Mouse (Mus musculus): ENCODE results near the gene Sipa1l3. TPM values are rescaled to one million over a fixed set of nuclear protein-coding genes. Genes with fewer than 3 reads are reported as not detected.
A peak's percentile ranks its signal among the peaks of the same experiment; 100 is the strongest.

The Sipa1l3 gene
- total RNA-seq, 2 experiments from 2014 or later, result 13.8 to 17.7 TPM

- no peak for DNase-seq
These were observed 107.1 kb downstream of the Sipa1l3 start for GRCm38 (mm10) chr7:29411216-29411816.

DNA sequence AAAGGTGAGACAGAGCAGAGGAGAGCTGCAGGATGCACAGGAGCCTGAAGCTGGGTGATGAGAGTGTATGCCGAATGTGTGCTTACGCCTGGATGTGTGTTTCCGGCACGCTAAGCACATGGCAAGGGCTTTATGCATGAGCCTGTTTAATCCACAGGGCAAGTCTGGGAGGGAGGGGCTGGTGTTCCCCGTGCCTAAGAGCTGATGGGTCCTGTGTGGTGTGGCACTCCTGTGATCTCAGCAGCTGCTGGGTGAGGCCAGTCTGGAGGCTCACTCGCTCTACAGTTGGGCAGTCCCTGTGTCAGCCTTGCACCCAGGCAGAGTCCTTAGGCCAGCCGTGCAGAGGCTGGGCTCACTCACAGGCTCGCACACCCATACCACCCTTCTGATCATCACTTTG lies 108.0 kb downstream of the Sipa1l3 start:
- DNase-seq, result no peak

DNA sequence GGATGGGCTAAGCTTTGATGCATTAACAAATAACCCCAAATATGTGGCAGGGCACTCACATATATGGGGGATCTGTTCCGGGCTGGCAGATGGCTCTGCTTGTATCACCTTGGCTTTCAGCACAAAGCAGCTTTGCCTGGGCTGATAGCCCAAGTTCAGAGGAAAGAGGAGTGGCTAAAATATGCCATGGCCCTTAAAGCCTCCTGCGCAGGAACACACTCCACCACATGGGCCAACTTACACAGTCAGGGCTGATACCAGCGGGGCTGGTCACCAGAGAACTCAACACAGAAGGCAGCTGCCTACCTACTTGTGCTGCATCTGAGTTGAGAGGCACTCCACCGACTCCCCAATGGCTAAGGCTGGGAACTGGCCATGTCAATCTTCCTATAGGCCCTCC lies 111.6 kb downstream of the Sipa1l3 start:
- no peak for DNase-seq

GRCm38 (mm10) chr7:29404126-29404525 lies 114.3 kb downstream of the Sipa1l3 start:
- no peak for DNase-seq

DNA sequence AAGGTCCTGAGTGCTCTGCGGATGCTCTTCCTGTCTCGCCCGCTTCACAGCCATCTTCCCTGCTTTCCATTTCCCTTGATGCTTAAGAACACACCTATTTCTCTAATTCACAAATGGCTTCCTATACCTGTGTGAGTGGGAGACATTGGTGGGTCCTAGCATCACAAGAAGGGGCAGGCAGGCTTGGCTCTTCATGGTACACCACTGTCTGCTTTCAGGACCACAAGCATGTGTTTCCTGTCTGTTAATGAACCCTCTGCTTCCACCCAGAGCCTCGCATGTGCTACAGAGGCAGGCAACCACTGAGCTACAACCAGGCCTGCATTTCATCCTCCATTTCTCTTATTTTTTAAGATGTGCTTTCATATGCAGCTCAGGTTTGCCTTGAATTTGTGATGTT lies 116.4 kb downstream of the Sipa1l3 start:
- DNase-seq, result no peak

- DNase-seq, result no peak
These were observed 118.0 kb downstream of the Sipa1l3 start for GRCm38 (mm10) chr7:29400451-29400850.

GRCm38 (mm10) chr7:29399056-29399455 lies 119.4 kb downstream of the Sipa1l3 start:
- DNase-seq, result no peak

DNA sequence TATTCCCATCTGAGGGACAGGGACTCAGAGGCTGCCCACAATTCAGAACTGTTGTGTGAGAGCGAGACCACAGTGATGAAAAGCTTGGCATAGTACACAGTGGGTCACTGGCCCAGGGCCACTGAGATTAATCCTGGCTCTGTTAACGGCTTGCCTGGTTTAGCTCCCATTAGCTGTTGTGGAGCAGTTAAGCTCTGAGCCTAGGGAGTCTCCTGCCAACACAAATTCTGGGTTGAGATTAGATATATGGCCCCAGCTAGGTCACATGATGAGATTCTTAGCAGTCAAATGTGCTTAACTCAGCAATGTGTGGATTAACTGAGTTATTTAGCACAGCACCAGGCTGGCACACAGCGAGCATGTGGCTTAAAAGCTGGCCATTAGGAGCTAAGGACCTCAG lies 121.0 kb downstream of the Sipa1l3 start:
- DNase-seq, result peak; percentile 39

GRCm38 (mm10) chr7:29396943-29397340 lies 121.5 kb downstream of the Sipa1l3 start:
- DNase-seq, result no peak

DNA sequence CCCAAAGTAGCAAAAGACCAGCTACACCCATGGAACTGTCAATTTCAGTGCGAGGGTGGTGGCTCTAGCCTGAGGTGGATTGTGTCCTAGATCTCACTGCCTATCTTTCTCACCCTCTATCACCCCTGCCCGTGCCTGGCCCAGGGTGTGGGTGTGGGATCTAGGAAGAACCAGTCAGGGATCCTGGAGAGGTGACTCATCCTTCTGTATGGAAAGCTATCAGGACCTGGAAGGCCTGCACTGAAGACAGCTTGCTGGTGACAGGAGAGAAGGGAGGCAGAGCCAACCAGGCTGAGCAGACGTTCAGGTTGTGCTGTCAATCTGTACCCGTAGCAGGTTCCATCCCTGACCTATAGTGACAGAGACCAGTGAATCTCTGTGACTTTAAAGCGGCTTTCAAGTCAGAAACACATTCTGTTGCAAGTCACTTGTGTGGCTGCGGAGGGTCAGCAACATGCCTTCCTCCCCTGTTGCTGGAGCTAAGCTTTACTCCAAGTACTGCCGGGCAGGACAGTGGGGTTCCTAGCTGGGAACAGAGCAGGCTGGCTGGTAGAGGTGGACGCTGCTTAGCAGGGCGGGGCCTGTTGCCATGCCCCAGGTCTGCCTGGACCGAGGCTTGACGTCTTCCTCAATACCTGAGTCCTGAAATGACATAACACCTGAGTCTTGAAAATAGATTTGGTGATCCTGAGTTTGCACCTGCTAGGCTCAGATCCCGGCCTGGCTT lies 122.1 kb downstream of the Sipa1l3 start:
- DNase-seq, result no peak

DNA sequence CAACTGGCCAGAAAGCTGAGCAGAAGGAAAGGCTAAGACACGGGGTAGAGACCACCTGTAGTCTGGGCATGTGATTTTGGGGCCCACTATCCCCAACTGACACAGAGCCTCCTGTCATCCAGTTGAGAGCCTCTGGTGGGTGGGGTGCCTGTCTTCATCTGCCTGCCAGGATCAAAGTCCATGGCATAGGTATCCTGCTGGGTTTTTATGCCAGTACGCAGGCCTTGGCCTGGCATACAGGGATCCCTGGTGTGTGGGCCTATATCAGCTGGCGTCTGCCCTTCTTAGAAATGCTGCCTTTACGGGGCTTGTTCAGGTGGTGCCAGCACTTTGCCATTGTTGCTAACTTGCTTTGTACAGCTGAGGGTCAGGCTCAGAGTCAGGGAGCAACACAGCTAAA lies 123.3 kb downstream of the Sipa1l3 start:
- DNase-seq, result no peak

- no peak for DNase-seq
These were observed 125.1 kb downstream of the Sipa1l3 start for GRCm38 (mm10) chr7:29393292-29393691.

DNA sequence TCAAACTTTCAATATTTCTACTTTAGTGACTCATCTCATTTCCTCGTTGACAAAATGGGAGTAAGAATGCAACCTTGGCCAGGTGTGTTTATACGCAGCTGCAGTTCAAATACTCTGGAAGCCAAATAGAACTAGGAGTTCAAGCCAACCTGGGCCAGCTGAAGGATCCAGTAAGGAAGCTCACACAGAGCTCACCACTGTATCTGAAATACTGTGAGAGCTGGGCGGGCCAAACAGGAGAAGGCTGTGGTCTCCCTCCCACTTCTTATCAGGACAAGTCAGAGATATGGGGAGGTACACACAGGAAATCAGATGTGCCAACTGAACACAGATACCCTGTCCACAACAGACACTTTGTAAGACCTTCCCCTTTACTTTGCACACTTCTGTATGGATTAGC lies 125.6 kb downstream of the Sipa1l3 start:
- DNase-seq, result no peak

DNA sequence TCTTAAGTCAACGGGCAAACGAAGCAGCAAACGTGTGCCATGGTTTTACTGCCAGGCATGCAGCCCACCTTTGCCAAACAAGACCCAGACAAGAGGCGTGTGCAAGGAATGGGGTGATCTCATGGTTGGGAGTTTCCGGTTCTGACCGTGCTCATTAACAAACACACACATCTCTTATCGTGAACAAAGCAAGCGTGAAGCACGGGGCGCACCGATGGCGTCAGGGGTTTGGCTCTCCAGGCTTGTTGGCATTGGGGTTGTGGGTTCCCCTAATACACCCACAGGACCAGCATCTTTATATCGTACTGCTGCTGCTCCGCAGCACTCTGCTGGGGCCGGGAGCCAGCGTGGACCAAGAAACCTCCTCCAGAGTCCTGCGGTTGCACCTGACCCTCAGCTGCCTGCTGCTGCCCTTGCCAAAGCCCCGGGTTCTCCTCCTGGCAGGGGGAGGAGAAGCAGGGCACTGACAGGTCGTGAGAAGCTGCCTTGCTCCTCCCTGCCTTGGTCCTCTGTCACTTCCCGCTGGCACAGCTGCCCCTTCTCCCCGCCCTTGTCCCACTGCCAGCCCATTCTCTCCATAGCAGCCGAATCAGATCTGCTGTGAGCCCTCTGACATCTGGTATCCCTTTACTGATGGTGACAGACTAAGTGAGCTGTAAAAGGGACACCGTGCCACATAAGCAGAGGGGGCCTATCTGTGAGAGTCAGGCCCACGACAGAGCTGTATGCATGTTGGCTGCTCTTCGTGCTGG lies 126.5 kb downstream of the Sipa1l3 start:
- peak; percentile 26 for DNase-seq

DNA sequence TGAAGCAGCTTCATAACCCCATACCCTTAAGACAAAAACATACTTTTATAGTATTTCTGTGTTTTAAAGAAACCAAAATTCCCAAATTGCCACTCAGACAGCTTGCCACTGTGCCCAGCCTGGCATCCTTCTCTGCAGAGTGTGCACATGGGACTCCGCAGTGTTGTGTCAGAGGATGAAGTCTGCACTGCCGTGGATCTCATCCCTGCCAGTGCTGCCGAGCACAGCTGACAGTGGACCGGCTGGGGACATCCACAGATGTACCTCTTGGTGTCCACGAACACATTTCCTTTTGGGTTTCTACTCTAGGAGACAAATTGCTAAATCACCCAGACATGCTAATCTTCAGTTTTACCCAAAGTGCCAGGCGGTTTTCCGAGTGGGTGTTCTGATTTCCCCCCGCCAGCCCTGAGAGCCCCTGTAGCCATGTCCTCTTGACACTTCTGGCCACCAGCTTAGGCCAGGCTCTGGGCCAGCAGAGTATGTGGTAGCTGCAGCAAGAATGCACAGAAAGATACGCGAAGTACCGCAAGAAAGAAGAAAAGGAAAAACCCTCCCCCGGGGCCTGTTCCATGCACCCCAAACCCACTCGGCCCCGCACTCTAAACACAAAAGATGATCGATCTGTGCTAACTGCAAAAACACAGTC lies 127.2 kb downstream of the Sipa1l3 start:
- no peak for DNase-seq

DNA sequence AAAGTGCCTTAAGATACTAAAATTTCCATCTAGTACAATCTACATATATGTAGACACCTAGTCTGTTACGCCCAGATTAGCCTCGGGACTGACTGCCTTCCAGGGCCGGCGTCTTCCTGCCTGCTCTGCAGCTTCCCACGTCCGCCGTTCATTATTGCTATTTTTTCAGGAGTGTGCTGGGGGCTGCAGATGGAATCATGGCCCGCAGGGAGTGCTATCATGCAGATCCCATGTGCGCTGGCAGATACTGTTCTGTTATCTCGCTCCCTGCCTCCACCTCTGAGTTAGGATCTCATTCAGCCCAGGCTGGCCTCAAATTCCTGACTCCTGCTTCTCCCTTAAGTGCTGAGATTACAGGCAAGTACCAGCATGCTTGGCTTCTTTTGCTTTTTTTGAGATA lies 128.2 kb downstream of the Sipa1l3 start:
- no peak for DNase-seq

GRCm38 (mm10) chr7:29387524-29388068 lies 130.8 kb downstream of the Sipa1l3 start:
- no peak for DNase-seq

DNA sequence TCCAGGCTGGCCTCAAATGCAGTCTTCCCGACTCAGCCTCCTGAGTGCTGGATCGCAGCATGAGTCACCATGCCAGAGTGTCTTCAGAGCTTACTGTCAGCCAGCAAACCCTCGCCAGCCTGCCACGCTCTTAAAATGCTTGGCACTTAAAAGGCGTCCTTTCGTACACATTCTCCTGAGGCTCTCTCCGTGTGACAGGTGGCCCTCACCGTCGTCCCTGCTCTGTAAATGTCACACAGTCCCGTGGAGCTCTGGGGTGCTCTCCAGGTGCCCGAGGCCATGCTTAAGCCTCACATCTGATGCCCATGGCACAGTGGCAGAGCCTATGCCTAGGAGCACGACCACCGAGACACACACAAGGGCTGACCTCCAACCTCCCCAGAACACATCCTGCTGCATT lies 132.1 kb downstream of the Sipa1l3 start:
- DNase-seq, result no peak

GRCm38 (mm10) chr7:29385791-29386190 lies 132.7 kb downstream of the Sipa1l3 start:
- DNase-seq, result no peak

- peak; percentile 92 for DNase-seq
These were observed 135.2 kb downstream of the Sipa1l3 start for GRCm38 (mm10) chr7:29383255-29383654.

DNA sequence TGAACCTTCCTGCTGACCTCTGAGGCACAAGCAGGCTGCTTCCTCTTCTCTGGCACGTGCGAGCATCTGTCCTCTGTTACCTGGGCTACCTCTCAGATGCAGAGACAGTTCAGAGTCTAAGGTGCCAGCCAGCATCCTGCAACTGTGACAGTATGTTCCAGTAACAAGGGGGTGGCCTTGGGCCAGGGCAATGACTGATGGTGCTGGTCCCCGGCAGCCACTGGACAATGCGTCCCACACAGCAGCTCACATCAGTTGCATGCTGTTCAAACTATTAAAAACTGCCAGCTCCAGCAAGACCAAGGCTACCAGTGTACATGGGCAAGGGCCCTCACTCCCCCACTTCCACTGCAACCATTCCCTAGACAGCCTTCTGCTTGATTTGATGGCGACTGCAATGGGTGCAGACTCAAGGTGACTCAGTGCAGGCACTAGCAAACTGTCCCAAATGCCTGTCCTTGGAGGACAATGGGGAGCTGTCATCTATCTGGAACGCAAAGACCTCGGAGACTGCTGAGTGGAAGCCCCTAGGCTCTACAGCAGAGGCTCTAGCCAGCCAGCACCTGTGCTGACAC lies 136.9 kb downstream of the Sipa1l3 start:
- no peak for DNase-seq

DNA sequence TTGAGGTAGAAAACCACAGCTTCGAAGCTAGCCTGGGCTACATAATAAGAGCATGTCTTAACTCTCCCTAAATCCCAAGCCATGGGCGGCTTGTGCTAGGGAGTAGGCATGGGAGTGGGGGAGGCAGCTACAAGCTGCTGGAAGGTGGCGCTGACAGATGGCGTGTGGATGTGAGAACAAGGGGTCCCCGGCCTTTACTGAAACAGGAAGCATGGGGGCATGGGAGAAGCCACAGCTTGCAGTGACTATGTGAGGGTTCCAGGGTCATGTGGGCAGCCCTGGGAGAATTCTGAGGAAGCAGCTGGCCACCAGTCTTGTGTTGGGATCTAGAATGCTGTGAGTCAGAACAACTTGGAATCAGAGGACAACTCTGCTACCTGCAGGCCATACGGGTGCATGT lies 144.4 kb downstream of the Sipa1l3 start:
- DNase-seq, result no peak

GRCm38 (mm10) chr7:29372123-29372522 lies 146.3 kb downstream of the Sipa1l3 start:
- no peak for DNase-seq

Measured in heart, postnatal 4 days (tissue).